Comparison of ENCODE assay signal across 34 mouse cellular contexts in genomic region chr1:140572141-140572540, GRCm38 (mm10).
"Had no signal": no experiment of that assay in that cellular context is flagged by ENCODE, and none has a peak within 500 bp of the region (broad histone marks: within the 10 kb centered on the region; RNA-seq: fewer than 3 reads in every experiment).

No protein-coding gene starts in this region.

- DNase-seq: heart, postnatal 10 days; heart, postnatal 14 days; heart, postnatal 36 days; heart, postnatal 4 days; kidney, adult 11 months; kidney, adult 18-20 months; kidney, adult 2 months; kidney, adult 8-10 months; kidney, adult 9 months; kidney, postnatal 10 days; kidney, postnatal 14 days; kidney, postnatal 25 days; kidney, postnatal 36 days; kidney, postnatal 4 days; layer of hippocampus, adult 9-11 months; layer of hippocampus, postnatal 36 days had no signal

- H3K4me3 ChIP-seq: heart, embryonic 12.5 days; heart, embryonic 13.5 days; heart, embryonic 15.5 days; hindbrain, embryonic 10.5 days; hindbrain, embryonic 12.5 days; hindbrain, embryonic 13.5 days; hindbrain, embryonic 15.5 days; intestine, embryonic 15.5 days; kidney, embryonic 15.5 days; layer of hippocampus, adult 2 months; left cerebral cortex, adult 2 months had no signal

- H3K27ac ChIP-seq: heart, embryonic 13.5 days; heart, embryonic 15.5 days; hindbrain, embryonic 10.5 days; hindbrain, embryonic 12.5 days; hindbrain, embryonic 13.5 days; hindbrain, embryonic 14.5 days; hindbrain, embryonic 15.5 days; hindbrain, postnatal 0 days; intestine, embryonic 15.5 days; kidney, embryonic 15.5 days; kidney, postnatal 0 days; layer of hippocampus, adult 2 months; left cerebral cortex, adult 2 months had no signal

- H3K36me3 ChIP-seq: heart, embryonic 12.5 days; heart, embryonic 13.5 days; heart, embryonic 15.5 days; hindbrain, embryonic 10.5 days; hindbrain, embryonic 12.5 days; hindbrain, embryonic 13.5 days; hindbrain, embryonic 15.5 days; intestine, embryonic 15.5 days; kidney, embryonic 15.5 days had no signal

- H3K9ac ChIP-seq: heart, embryonic 12.5 days; heart, embryonic 13.5 days; heart, embryonic 15.5 days; hindbrain, embryonic 12.5 days; hindbrain, embryonic 13.5 days; hindbrain, embryonic 14.5 days; hindbrain, embryonic 15.5 days; intestine, embryonic 15.5 days; kidney, embryonic 15.5 days had no signal

- ATAC-seq: hindbrain, embryonic 16.5 days; hindbrain, postnatal 0 days; inflammation-experienced regulatory T-cells, adult 6 months; intestine, embryonic 15.5 days; intestine, embryonic 16.5 days; intestine, postnatal 0 days had no signal

- H3K4me2 ChIP-seq: heart, embryonic 12.5 days; heart, embryonic 13.5 days; heart, embryonic 15.5 days; hindbrain, embryonic 12.5 days; hindbrain, embryonic 13.5 days; hindbrain, embryonic 14.5 days; hindbrain, embryonic 15.5 days; intestine, embryonic 15.5 days; kidney, embryonic 15.5 days had no signal

- H3K27me3 ChIP-seq: heart, embryonic 12.5 days; heart, embryonic 13.5 days; heart, embryonic 15.5 days; hindbrain, embryonic 12.5 days; hindbrain, embryonic 13.5 days; hindbrain, embryonic 15.5 days; intestine, embryonic 15.5 days; kidney, embryonic 15.5 days had no signal

- H3K9me3 ChIP-seq: heart, embryonic 12.5 days; heart, embryonic 13.5 days; heart, embryonic 15.5 days; hindbrain, embryonic 10.5 days; hindbrain, embryonic 12.5 days; hindbrain, embryonic 13.5 days; hindbrain, embryonic 15.5 days; intestine, embryonic 15.5 days; kidney, embryonic 15.5 days had no signal

- H3K4me1 ChIP-seq: heart, embryonic 12.5 days; heart, embryonic 13.5 days; heart, embryonic 15.5 days; hindbrain, embryonic 10.5 days; hindbrain, embryonic 12.5 days; hindbrain, embryonic 13.5 days; hindbrain, embryonic 15.5 days; intestine, embryonic 15.5 days; kidney, embryonic 15.5 days had no signal
